Mouse (Mus musculus) liver, embryonic 14.5 days (tissue): ENCODE measurements around the gene Galns. TPM values are rescaled to one million over a fixed set of nuclear protein-coding genes. Genes with fewer than 3 reads are reported as not detected.

Experiments used
- ATAC-seq: fragments of 200-750 bp; cut with Nextera tagmentation; 2 replicates; pipeline ENCODE4 v1.8.0; 2017; ENCODE audit warnings: moderate number of reproducible peaks, mild to moderate bottlenecking, moderate library complexity; ENCODE audit not compliant: insufficient read depth
- DNase-seq, 3 experiments: peaks; one replicate each; pipeline ENCODE4 v3.0.0-alpha.2; 2012 to 2013; ENCODE audit warnings: low read depth in 3 of 3, low spot score in 3 of 3
- H3K27ac ChIP-seq: fragments of 300-500 bp; sonication (generic); 2 replicates; pipeline ENCODE4 v1.5.1; 2014; ENCODE audit warnings: moderate library complexity, mild to moderate bottlenecking, control low read depth, inconsistent platforms
- H3K27me3 ChIP-seq: fragments of 300-500 bp; sonication (generic); 2 replicates; pipeline ENCODE4 v1.6.1; 2014; ENCODE audit warnings: mild to moderate bottlenecking, low read length, moderate library complexity; ENCODE audit not compliant: control insufficient read depth, insufficient read depth
- H3K36me3 ChIP-seq: fragments of 300-500 bp; sonication (generic); replicated peaks from 2 replicates; pipeline ENCODE4 v1.6.1; 2014; ENCODE audit warnings: low read depth; ENCODE audit not compliant: control insufficient read depth, insufficient read depth
- H3K4me1 ChIP-seq, 2 experiments: fragments of 200-500 bp in 1 of 2; fragments of 300-500 bp in 1 of 2; sonication (generic) in 1 of 2; replicated peaks; 2 replicates each; pipeline ENCODE4 v1.6.1; 2012 to 2014; ENCODE audit warnings: antibody characterized with exemption in 1 of 2, inconsistent platforms in 1 of 2, low read length in 1 of 2; ENCODE audit not compliant: control insufficient read depth in 2 of 2, insufficient read depth in 2 of 2
- H3K4me2 ChIP-seq: fragments of 300-500 bp; sonication (generic); 2 replicates; pipeline ENCODE4 v1.6.1; 2014; ENCODE audit warnings: low read depth, mild to moderate bottlenecking, control low read depth, moderate library complexity
- H3K4me3 ChIP-seq, 2 experiments: fragments of 200-500 bp in 1 of 2; fragments of 300-500 bp in 1 of 2; sonication (generic) in 1 of 2; 2 replicates each; pipeline ENCODE4 v1.5.1; 2012 to 2014; ENCODE audit warnings: low read depth in 2 of 2, low read length in 2 of 2, mild to moderate bottlenecking in 2 of 2, control low read depth in 1 of 2, inconsistent platforms in 1 of 2, moderate library complexity in 1 of 2; ENCODE audit not compliant: insufficient read depth in 1 of 2
- H3K9ac ChIP-seq: fragments of 300-500 bp; sonication (generic); replicated peaks from 2 replicates; pipeline ENCODE4 v1.6.1; 2014; ENCODE audit warnings: mild to moderate bottlenecking, control low read depth, moderate library complexity
- H3K9me3 ChIP-seq: fragments of 300-500 bp; sonication (generic); 2 replicates; pipeline ENCODE4 v1.6.1; 2016; ENCODE audit warnings: low read length, mixed read lengths; ENCODE audit not compliant: control insufficient read depth
- CTCF ChIP-seq: IDR thresholded peaks from 2 replicates; pipeline ENCODE4 v1.5.1; 2016; ENCODE audit warnings: antibody characterized with exemption, low read depth, control low read depth
- EP300 ChIP-seq: IDR thresholded peaks from 2 replicates; pipeline ENCODE4 v1.6.1; 2016; ENCODE audit warnings: antibody characterized with exemption, low read depth
- WGBS: fragments of 180-500 bp; shearing (Covaris S2); extraction: QIAGEN DNeasy Blood & Tissue Kit; methylation state at CpG from one replicate; pipeline ENCODE4 v1.1.7; 2014; ENCODE audit not compliant: insufficient replicate concordance; 5-methylcytosine and 5-hydroxymethylcytosine counted together
- polyA plus RNA-seq, 2 experiments: library from polyadenylated mRNA; depleted of rRNA in 1 of 2; stranded (reverse) in 1 of 2; unstranded in 1 of 2; fragments of >200 nt; fragmentation: Nextera tagmentation in 1 of 2; extraction: Ambion mirVana in 1 of 2; gene quantifications; 2 replicates each; pipeline versions ENCODE4 v1.2.1 to v1.2.3; 2012 to 2014

Galns gene
- polyA plus RNA-seq, 2 experiments, result 3.8 to 4.6 TPM

GRCm38 (mm10) chr8:122557248-122558038 is 53.8 kb downstream of the Galns start:
- Histone ChIP-seq H3K27me3 (no peaks in the 10 kb centered on the region), H3K36me3 (no peaks in the 10 kb centered on the region), H3K9ac (no peak overlapping the region; the same call in 1 of the 2 replicates), H3K27ac (peak overlapping the region; percentile 45), H3K9me3 (no peaks in the 10 kb centered on the region), H3K4me3 (peak overlapping the region in 1 of 2 experiments; percentile 39; a peak in 1 of 4 replicates), H3K4me1 (peaks cover 12 to 27% of the 10 kb centered on the region in 2 experiments), H3K4me2 (peak overlapping the region; percentile 69)
- WGBS, result 18% methylated on average over 10 of the region's 10 CpGs
- ATAC-seq, result peak; percentile 8; the same call in 1 of the 2 replicates
- no peak for DNase-seq
- TF ChIP-seq EP300 (no peak), CTCF (no peak)

DNA sequence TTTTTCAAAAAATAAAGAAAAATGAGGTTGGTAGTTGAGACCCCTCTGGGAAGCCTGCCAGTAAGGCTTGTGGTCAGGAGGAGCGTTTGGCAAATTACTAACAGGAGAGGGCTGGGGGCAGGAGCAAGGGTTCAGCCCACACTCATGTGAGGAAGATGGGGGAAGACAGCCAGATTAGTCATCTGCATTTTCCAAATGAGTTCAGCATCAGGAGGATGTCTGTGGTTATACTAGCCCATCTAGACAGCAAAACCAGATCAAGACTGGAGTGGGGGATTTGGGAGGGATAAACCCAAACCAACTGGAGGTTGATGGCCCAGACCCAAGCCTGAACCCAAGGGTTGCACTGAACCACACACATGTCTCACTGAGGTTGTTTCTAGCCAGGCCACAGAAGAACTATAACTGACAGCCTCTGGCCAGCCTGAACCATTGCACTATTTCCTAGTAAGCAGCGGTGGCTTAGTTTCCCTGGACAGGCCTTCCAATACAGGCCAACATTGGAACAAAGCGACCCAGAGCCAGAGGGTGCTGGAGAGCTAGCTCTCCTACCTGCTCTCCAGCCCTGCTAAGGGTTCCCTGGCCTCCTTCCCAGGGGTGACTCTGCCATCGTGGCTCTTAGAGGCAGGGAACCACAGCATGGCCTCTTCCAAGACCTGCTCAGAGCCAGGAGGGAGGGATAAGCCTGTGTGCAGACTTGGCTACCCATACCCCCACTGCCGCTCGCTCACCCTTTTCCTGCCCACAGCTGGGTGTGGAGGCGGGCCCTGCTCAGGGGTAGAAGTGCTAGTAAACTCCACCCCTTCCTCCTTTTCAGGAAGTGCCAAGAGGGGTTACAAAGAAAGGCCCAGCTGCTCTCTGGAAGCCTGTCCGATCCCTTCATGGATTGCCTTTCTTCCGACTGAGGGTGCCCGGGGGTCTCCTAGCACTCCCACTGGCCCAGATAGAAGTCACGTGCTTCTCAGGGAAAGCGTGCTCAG is 54.9 kb downstream of the Galns start:
- Histone ChIP-seq H3K9ac (peak overlapping the region; percentile 57), H3K4me2 (peak overlapping the region; percentile 69), H3K27me3 (no peaks in the 10 kb centered on the region), H3K4me3 (peak overlapping the region; percentile 37 to 39), H3K36me3 (no peaks in the 10 kb centered on the region), H3K27ac (peak overlapping the region; percentile 59), H3K9me3 (no peaks in the 10 kb centered on the region), H3K4me1 (peaks cover 12 to 31% of the 10 kb centered on the region in 2 experiments)
- peak; percentile 66 for ATAC-seq
- 16% methylated on average over 12 of the region's 12 CpGs for WGBS
- TF ChIP-seq EP300 (no peak), CTCF (no peak)
- DNase-seq, result no peak

DNA sequence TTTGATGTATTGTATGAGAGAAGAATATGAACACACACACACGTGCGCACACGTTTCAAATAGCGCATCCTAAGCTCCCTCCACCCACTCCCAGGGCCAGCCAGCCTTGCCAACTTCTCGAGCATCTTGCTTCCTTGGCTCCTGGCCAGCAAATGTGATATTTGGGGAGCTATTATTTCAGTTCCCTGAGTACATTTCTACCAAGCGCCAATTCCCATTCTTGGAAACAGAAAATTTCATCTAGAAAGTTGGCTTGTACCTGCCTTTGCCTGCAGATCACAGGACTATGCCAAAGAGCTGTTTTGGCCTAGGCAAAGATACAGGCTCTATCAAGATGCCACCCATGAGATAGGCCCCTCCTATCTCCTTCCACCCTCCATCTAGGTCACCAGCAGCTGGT is 56.5 kb downstream of the Galns start:
- no peaks in the 10 kb centered on the region for H3K36me3 ChIP-seq
- H3K4me1 ChIP-seq, result peaks cover 12 to 31% of the 10 kb centered on the region in 2 experiments
- no peak overlapping the region for H3K4me2 ChIP-seq
- no peak overlapping the region for H3K27ac ChIP-seq
- DNase-seq (no peak), ATAC-seq (no peak)
- WGBS, result 77% methylated on average over 6 of the region's 6 CpGs
- H3K4me3 ChIP-seq, result no peak overlapping the region
- no peaks in the 10 kb centered on the region for H3K9me3 ChIP-seq
- no peak for TF ChIP-seq EP300
- no peak for TF ChIP-seq CTCF
- H3K27me3 ChIP-seq, result no peaks in the 10 kb centered on the region
- H3K9ac ChIP-seq, result no peak overlapping the region

- H3K9me3 ChIP-seq, result no peaks in the 10 kb centered on the region
- ATAC-seq (peak; percentile 75), DNase-seq (peak; percentile 77 to 82 (median 79))
- H3K36me3 ChIP-seq, result peaks cover 9% of the 10 kb centered on the region
- TF ChIP-seq CTCF, result peak; percentile 100
- no peak; the same call in 1 of the 2 replicates for TF ChIP-seq EP300
- H3K4me2 ChIP-seq, result peak within 1 kb of the TSS; percentile 99
- WGBS, result 10% methylated on average over 50 of the region's 56 CpGs
- H3K9ac ChIP-seq, result peak within 1 kb of the TSS; percentile 89
- peak within 1 kb of the TSS; percentile 67 to 86 for H3K4me3 ChIP-seq
- peak within 1 kb of the TSS; percentile 99 for H3K27ac ChIP-seq
- peaks cover 31 to 46% of the 10 kb centered on the region in 2 experiments for H3K4me1 ChIP-seq
- no peaks in the 10 kb centered on the region for H3K27me3 ChIP-seq
Observed at GRCm38 (mm10) chr8:122551265-122552051, 59.8 kb downstream of the Galns start, which contains the start of gene Piezo1. Gene Piezo1, minus strand, starts transcription at chr8:122551329.
